Mouse (Mus musculus) heart, adult 18-20 months (tissue): Measurements from ENCODE around the gene Smco1. TPM values are rescaled to one million over a fixed set of nuclear protein-coding genes. Genes with fewer than 3 reads are reported as not detected.

ENCODE experiments used
- DNase-seq, 2 experiments: peaks; one replicate each; pipeline ENCODE4 v3.0.0; 2021 to 2022; ENCODE audit warnings: mixed read lengths in 1 of 2
- microRNA-seq, 2 experiments: library from miRNA; unstranded; fragments of <30 nt; microRNA quantifications; one replicate each; pipeline ENCODE4 v1.2.0; 2022
- total RNA-seq, 2 experiments: library from RNA; stranded (reverse); gene quantifications; 2 replicates each; pipeline ENCODE4 v1.2.3; 2021

Smco1 gene
- total RNA-seq, 2 experiments from 2014 or later, result 22.5 to 25.3 TPM

DNA sequence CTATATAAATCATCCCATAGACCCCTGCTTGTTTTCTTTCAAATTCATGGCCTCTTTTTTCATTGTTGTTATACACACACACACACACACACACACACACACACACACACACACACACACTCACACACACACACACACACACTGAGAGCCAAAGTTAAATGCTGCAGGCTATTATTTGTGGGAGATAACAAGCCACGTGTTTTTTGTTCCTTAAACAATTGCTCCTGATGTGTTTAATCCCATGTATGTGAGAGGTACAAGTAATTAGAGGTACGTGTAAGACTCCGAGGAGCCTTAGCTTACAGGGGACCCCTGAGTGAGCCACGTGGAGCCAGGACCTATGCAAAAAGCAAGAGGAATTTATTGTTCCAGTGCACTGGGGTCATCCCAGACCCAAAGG lies 40.7 kb downstream of the Smco1 start:
- no peak for DNase-seq

DNA sequence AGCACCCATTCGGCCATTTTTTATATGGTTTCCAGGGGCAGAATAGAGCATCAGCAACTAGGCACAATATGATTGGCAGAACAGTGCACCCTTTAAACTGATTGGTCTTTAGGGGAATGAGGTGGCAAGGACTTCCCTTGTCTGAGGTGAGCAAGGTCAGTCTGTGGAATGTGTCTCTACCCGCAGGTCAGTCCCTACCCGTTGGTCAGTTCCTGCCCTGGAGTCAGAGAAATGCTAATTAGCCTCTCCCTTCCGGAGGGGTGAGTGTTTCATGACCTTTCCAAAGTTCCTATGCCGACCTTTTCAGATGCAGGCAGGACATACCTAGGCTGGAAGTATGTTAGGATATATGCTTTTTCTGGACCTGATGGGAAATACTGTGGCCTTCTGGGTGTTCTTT lies 41.1 kb downstream of the Smco1 start:
- DNase-seq, result no peak

DNA sequence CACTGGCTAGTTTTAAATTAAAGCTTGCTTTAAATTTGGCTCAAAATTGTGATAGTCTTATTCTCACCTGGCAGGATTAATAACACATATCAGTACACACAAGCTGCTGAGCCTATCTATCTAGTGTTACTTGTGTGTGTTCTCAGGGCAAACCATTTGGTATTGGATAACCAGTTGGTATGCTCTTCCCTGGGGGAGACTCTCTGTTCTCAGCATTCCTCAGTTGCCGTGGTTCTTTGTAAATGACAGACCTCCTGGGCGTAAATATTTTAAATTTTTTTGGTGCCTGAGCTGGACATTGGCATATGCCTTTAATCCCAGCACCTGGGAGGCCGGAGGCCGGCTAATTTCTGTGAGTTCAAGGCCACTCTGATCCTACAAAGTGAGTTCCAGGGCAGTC lies 41.6 kb downstream of the Smco1 start:
- DNase-seq, result no peak

DNA sequence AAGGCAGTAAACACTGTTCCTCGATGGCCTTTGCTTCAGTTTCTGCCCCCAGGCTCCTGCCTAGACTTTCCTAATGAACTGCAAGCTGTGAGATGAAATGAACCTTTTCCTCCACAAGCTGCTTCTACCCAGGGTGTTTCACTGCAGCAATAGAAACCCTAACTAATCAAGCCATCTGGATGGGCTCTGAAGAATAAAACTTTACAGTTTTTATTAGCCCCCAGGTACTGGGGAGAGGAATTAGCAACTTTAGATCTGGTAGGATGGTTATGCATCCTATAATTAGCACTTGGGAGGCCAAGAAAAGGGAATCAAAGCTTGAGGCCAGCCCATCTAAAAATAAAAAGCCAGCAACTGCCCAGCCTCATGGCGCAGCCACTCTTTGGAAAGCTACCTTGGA lies 45.3 kb downstream of the Smco1 start:
- no peak for DNase-seq

DNA sequence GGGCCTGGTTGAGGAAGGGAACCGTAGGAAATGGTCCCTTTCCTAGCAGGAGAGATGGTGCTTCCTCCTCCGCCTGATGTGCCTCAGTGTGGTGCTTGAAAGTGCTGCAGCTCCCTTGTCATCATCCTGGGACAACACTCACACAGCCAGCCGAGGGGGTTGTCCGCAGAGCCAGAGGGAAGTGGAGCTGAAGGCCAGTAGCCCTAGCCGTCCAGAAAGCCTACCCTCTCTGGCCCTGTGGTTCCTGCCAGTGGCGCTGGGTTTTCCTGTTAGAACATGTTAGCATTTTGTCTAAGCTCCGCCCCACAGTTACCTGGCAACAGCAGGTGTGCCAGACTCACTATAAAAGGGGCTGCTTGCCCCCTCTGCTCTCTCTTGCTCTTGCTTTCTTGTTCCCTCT lies 52.7 kb downstream of the Smco1 start:
- no peak for DNase-seq

Small RNA genes lying within 50 kb of the gene (microRNA-seq; reads per million reads assigned to microRNA genes)
- 0 reads per million in 2 experiments for gene Mir1946a

Other genes starting within 250 kb of the Smco1 start
- 10 to 100 TPM; 26.5 to 27.1 TPM for gene Pak2, start 192.1 kb upstream of the Smco1 start, total RNA-seq
- 10 to 100 TPM; 16.7 to 16.9 TPM for gene Pigx, start 171.7 kb upstream of the Smco1 start, total RNA-seq
- 10 to 100 TPM; 10.1 to 10.4 TPM for gene Cep19, start 171.7 kb upstream of the Smco1 start, total RNA-seq
- 1 to 10 TPM; 3.6 to 4.9 TPM for gene Nrros, start 105.9 kb upstream of the Smco1 start, total RNA-seq
- not detected for gene Bex6, start 91.6 kb upstream of the Smco1 start, total RNA-seq
- gene Fbxo45, start 24.3 kb upstream of the Smco1 start, total RNA-seq, result 10 to 100 TPM; 12.1 to 12.6 TPM
- gene Wdr53, start 24.2 kb upstream of the Smco1 start, total RNA-seq, result 1 to 10 TPM; 6.9 to 7.4 TPM
- 10 to 100 TPM; 12.6 to 12.8 TPM for gene Rnf168, start 6.0 kb downstream of the Smco1 start, total RNA-seq
- 10 to 100 TPM; 22.4 to 28.3 TPM for gene Ubxn7, start 60.8 kb downstream of the Smco1 start, total RNA-seq
- gene Tm4sf19, start 129.0 kb downstream of the Smco1 start, total RNA-seq, result not detected
- 1 to 10 TPM; 5.1 to 6.8 TPM for gene Tctex1d2, start 148.2 kb downstream of the Smco1 start, total RNA-seq
- 100 to 1,000 TPM; 121 to 128 TPM for gene Pcyt1a, start 159.5 kb downstream of the Smco1 start, total RNA-seq
- under 1 TPM; 0.32 to 0.85 TPM for gene Slc51a, start 216.4 kb downstream of the Smco1 start, total RNA-seq
- gene Zdhhc19, start 224.8 kb downstream of the Smco1 start, total RNA-seq, result not detected